Mouse (Mus musculus) bone marrow, adult 2 months (tissue): ENCODE data around the gene Tnfrsf11a. TPM values are rescaled to one million over a fixed set of nuclear protein-coding genes. Genes with fewer than 3 reads are reported as not detected.

Experiments
- H3K27ac ChIP-seq: fragments of 200-500 bp; 2 replicates; pipeline ENCODE4 v1.5.1; 2012; ENCODE audit warnings: low read depth, mild to moderate bottlenecking, control low read depth, inconsistent platforms, low read length; ENCODE audit not compliant: control insufficient read depth, poor library complexity, insufficient read depth
- H3K4me1 ChIP-seq: fragments of 200-500 bp; 2 replicates; pipeline ENCODE4 v1.6.1; 2011; ENCODE audit warnings: low read length; ENCODE audit not compliant: control insufficient read depth, insufficient read depth
- H3K4me3 ChIP-seq: fragments of 200-500 bp; replicated peaks from 2 replicates; pipeline ENCODE3; 2011; ENCODE audit warnings: mild to moderate bottlenecking, low read depth, low read length, control low read depth; ENCODE audit not compliant: control insufficient read depth
- CTCF ChIP-seq: fragments of 200-500 bp; IDR thresholded peaks from 2 replicates; pipeline ENCODE4 v1.5.1; 2011; ENCODE audit warnings: low read length, control low read depth; ENCODE audit not compliant: control insufficient read depth, insufficient read depth
- POLR2A ChIP-seq: fragments of 200-500 bp; IDR thresholded peaks from 2 replicates; pipeline ENCODE4 v1.6.1; 2011; ENCODE audit warnings: low read depth, mild to moderate bottlenecking, control low read depth, low read length, borderline replicate concordance; ENCODE audit not compliant: control insufficient read depth
- WGBS: fragments of 180-500 bp; shearing (Covaris S2); methylation state at CpG from one replicate; pipeline ENCODE4 v1.1.7; 2018; 5-methylcytosine and 5-hydroxymethylcytosine counted together
- polyA plus RNA-seq: library from polyadenylated mRNA; stranded (reverse); fragments of >200 nt; gene quantifications from 2 replicates; pipeline ENCODE4 v1.2.4, GENCODE M21; 2011; ENCODE audit warnings: low replicate concordance; ENCODE audit not compliant: missing spikeins, insufficient read depth, insufficient read length

Tnfrsf11a gene
- polyA plus RNA-seq, 1 experiment = 0.90 TPM

DNA sequence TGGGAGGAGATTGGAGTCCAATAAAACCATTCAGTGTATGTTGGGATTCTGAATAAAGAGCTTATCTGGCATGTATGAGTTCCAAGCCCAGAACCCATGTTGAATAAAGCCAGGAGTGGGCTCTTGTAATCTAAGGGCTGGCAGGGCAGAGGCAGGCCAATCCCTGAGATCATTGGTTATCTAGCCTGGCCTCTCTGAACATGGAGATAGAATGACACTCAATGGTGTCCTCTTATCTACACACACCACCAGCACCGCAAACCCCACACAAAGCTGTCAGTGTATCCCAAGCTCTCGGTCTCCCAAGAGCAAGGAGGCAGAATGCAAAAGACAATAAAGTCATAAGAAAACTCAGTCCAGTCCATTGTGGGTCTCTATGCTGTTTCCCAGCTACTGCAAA lies 70.8 kb downstream of the Tnfrsf11a start:
- no peak overlapping the region for H3K4me3 ChIP-seq
- no peaks in the 10 kb centered on the region for H3K4me1 ChIP-seq
- H3K27ac ChIP-seq = no peak overlapping the region
- WGBS = 57% methylated on average over 2 of the region's 2 CpGs
- TF ChIP-seq POLR2A = no peak
- TF ChIP-seq CTCF = no peak

DNA sequence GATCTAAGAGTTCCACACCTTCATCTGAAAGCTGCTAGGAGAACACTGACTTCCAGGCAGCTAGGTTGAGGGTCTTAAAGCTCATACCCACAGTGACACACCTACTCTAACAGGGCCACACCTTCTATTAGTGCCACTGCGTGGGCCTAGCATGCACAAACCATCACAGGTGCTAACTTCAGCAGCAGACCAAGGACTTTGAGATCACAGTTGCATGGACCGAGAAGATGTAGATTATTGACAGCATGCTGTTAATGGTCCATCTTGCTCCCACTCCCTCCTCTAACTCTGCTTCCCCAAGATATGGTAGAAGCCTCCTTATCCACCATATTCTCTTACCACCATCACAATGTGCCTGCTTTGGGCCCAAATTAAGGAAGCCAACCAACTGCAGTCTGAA lies 79.2 kb downstream of the Tnfrsf11a start:
- 85% methylated on average over 2 of the region's 2 CpGs for WGBS
- H3K4me1 ChIP-seq = no peaks in the 10 kb centered on the region
- H3K27ac ChIP-seq = no peak overlapping the region
- H3K4me3 ChIP-seq = no peak overlapping the region
- TF ChIP-seq CTCF (no peak), POLR2A (no peak)

DNA sequence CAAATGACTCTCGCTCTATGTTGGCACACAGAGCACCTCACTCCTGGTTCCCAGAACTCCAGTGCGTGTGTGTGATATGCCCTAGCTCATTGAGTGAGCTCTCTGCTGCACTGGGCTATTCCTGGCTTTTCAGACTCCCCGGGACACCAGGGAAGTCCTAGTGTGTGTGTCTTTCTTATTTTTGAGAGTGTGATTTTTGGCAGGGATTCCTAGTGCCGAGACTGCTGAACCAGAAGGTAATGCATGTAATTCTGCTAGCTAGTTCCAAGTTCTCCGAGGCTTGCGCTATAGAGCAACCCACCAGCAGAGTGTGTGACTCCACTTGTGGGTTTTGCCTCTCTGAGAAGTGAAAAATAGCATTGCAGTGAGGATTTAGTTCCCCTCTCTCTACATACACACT lies 96.1 kb downstream of the Tnfrsf11a start:
- Histone ChIP-seq H3K27ac (no peak overlapping the region), H3K4me3 (no peak overlapping the region), H3K4me1 (no peaks in the 10 kb centered on the region)
- WGBS = 76% methylated on average over 6 of the region's 6 CpGs
- no peak for TF ChIP-seq POLR2A
- no peak for TF ChIP-seq CTCF

DNA sequence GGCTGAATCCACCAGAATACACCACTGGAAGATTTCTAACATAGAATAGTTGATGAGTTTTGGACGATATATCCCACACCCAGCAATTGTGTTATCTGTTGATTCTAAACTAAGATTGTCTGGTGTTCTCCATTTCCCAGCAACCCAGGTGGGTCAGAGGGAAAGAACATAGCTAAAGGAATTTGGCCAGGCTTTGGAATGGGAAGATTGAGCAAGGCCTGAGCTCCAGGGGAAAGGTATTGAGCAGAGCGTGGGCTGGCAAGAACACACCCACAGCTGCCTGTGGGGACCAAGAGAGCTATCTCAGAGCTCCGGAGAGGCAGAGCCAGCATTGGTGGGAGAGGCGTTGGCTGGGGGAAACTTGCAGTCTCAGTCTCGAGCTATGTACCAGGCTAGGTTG lies 97.3 kb downstream of the Tnfrsf11a start:
- Histone ChIP-seq H3K27ac (no peak overlapping the region), H3K4me1 (no peaks in the 10 kb centered on the region), H3K4me3 (no peak overlapping the region)
- 77% methylated on average over 5 of the region's 5 CpGs for WGBS
- no peak for TF ChIP-seq CTCF
- TF ChIP-seq POLR2A = no peak

DNA sequence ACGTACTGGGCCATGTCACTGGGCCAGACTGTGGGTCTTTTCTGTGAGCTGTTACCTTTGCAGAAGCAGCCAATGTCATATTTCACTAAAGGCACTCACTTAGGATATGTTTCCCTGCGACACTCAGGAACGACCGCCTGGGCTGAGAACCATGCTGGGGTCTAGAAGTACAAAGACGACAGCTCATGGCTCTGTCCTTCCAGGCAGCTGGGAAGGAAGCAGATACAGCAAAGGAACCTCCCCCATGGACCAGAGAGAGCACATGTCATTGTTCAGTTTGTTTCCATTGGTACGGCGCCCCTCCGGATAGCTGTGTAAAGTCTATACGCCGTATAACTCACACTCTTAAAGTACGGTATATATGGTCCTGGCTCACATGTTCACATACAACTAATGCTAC lies 97.9 kb downstream of the Tnfrsf11a start:
- Histone ChIP-seq H3K4me1 (no peaks in the 10 kb centered on the region), H3K4me3 (no peak overlapping the region), H3K27ac (no peak overlapping the region)
- 92% methylated on average over 11 of the region's 11 CpGs for WGBS
- TF ChIP-seq POLR2A (no peak), CTCF (no peak)

DNA sequence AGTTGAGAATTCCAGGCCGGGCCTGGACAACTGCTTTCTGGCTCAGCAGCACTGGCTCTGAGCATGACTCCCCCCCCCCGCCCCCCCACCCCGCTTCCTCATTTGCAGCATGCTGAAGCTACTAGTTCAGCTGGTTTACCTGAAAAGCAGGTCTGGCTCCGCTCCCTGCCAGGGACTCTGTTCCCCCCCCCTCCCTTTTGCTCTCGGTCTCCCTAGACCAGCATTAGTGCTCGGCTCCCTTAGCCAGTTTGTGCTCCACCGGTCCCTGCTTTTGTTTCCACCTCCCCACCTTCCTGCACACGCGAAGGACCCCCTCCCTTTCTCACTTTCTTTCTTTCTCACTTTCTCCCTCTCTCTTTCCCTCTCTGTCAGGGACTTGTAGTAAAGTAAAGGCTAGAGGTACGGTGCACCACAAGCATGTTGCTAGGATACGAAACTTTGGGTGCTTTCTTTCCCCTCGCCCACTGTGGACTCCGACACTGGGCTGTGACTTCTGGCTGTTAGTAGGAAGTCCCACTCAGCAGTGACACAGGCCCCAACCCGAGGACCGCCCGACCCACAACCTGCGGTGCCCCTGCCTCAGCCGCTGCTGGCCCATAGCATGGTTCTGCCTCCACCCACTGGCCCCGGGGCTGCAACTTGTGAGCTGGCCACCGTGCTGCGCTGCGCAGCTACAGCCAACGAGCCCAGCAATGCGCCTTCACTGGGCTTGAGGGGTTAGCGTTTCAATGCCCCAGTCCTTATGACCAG lies 100.2 kb downstream of the Tnfrsf11a start:
- 32% methylated on average over 24 of the region's 25 CpGs for WGBS
- no peak overlapping the region for H3K4me3 ChIP-seq
- no peak overlapping the region for H3K27ac ChIP-seq
- TF ChIP-seq POLR2A (no peak), CTCF (no peak)
- no peaks in the 10 kb centered on the region for H3K4me1 ChIP-seq

DNA sequence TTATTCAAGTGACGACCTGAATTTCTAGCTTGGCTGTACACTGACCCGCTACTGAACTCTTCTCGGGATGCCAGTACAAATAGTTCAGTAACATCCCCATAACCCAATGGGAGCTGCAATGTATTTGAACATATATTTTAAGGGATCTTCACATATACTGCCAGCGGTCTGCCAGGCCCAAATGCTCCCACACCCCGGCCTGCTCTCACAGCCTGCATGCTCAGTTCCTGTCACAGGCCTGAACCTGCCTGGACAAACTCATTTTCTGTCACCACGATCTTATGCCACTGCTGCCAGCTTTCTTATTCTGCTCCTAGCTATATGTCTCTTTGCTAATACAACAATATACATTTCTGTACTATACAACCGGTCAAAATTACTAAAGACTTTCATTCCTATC lies 100.9 kb downstream of the Tnfrsf11a start:
- Histone ChIP-seq H3K4me1 (no peaks in the 10 kb centered on the region), H3K4me3 (no peak overlapping the region), H3K27ac (no peak overlapping the region)
- WGBS = 80% methylated on average over 7 of the region's 7 CpGs
- TF ChIP-seq POLR2A (no peak), CTCF (no peak)

DNA sequence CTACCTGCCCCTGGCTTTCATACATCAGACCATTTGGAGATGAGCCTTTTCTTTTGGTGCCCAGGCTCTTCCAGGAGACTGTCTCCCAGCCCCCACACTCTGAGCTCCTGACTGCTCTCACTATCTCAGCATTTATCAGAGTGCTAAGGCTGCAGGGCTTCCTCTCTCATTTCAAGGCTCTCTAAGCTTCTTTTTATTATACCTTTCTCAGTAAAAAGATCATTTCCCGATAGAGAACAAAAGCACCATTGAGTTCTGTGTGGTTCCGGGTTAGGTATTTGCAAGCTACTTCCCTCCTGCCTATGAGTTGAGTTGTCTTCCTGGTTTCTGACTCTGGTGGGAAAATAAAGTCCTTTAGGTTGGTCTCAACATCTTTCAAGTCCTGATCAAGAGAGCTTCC lies 103.0 kb downstream of the Tnfrsf11a start:
- no peak for TF ChIP-seq CTCF
- no peak for TF ChIP-seq POLR2A
- 54% methylated on average over 2 of the region's 2 CpGs for WGBS

DNA sequence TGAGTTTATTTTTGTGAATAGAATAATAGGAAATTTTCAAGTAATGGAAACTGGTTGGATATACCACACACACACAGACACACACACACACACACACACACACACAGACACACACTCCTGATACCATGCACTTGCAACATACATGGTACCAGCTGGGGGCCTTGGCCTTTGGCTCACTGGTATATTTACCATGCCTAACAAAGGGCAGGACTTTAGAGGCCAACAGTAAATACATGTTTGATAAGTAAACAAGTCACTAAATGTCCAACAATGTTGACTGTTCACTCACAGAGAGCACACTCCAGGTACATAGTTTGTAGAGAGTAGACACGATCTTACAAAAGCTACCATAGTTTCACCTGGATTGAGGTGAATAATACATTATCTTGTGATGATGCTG lies 104.6 kb downstream of the Tnfrsf11a start:
- TF ChIP-seq POLR2A (no peak), CTCF (no peak)
- Histone ChIP-seq H3K4me1 (no peaks in the 10 kb centered on the region), H3K4me3 (no peak overlapping the region), H3K27ac (no peak overlapping the region)
- WGBS = 83% methylated on average over 1 of the region's 1 CpGs

More for the DNA sequence above, 103.0 kb downstream of the Tnfrsf11a start:
- no peak overlapping the region for H3K4me3 ChIP-seq
- no peaks in the 10 kb centered on the region for H3K4me1 ChIP-seq
- H3K27ac ChIP-seq = no peak overlapping the region
